ENCODE assay signal across 9 mouse cellular contexts in the genomic region with DNA sequence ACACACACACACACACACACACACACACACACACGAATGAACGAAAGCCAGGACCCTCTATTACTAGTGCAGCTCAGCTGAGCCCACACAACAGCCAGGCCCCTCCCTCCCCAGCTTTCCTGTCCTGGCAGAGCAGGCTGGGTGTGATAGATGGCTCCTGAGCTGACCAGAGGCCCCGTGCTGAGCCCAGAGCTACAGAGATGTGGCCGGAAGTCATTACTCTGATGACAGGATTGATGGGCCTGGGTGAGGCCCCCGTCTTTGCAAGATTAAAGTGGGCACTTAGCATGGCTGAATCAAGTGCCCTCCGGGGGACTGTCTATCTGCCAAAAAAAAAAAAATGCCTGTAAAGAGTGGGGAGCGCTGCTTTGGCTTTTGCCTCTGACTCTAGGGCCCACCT. TPM values are rescaled to one million over a fixed set of nuclear protein-coding genes. Genes with fewer than 3 reads are reported as not detected.
DNase-seq lines count a peak whose midpoint lies in the region; ATAC-seq and TF ChIP-seq lines count a peak whose summit lies in the region.
"Had no signal": no experiment of that assay in that cellular context is flagged by ENCODE, and none has a peak within 500 bp of the region (broad histone marks: within the 10 kb centered on the region; RNA-seq: fewer than 3 reads in every experiment).

No protein-coding gene starts in this region.

- no peak overlapping the region for H3K4me2 ChIP-seq in lung, embryonic 14.5 days
- no peak overlapping the region for H3K4me2 ChIP-seq in intestine, embryonic 15.5 days (replicated peaks)
- no peak overlapping the region for H3K4me2 ChIP-seq in neural tube, embryonic 14.5 days (ENCODE audit: low read depth, low read length)

- H3K4me1 ChIP-seq in lung, embryonic 14.5 days (ENCODE audit: insufficient read depth), result no peaks in the 10 kb centered on the region
- no peaks in the 10 kb centered on the region for H3K4me1 ChIP-seq in lung, adult 2 months (ENCODE audit: control insufficient read depth, insufficient read depth, low read length)
- H3K4me1 ChIP-seq in embryonic facial prominence, embryonic 10.5 days, result peaks cover 42% of the 10 kb centered on the region
- H3K4me1 ChIP-seq in intestine, embryonic 15.5 days (replicated peaks), result peaks cover 5% of the 10 kb centered on the region; the same call in 1 of the 2 replicates
- peaks cover 21% of the 10 kb centered on the region for H3K4me1 ChIP-seq in neural tube, embryonic 14.5 days (ENCODE audit: control insufficient read depth, insufficient read depth, low read length)

- H3K27ac ChIP-seq in lung, embryonic 14.5 days (ENCODE audit: low read depth), result no peak overlapping the region
- no peak overlapping the region for H3K27ac ChIP-seq in embryonic facial prominence, embryonic 10.5 days (replicated peaks)
- no peak overlapping the region for H3K27ac ChIP-seq in intestine, embryonic 15.5 days
- H3K27ac ChIP-seq in neural tube, embryonic 14.5 days (ENCODE audit: low read depth, low read length), result peak overlapping the region; percentile 39; the same call in 1 of the 2 replicates

- H3K4me3 ChIP-seq in lung, embryonic 14.5 days (ENCODE audit: low read depth, low read length), result no peak overlapping the region
- no peak overlapping the region for H3K4me3 ChIP-seq in lung, adult 2 months (replicated peaks; ENCODE audit: extremely low read depth, low read depth, low read length)
- H3K4me3 ChIP-seq in embryonic facial prominence, embryonic 10.5 days, result no peak overlapping the region
- H3K4me3 ChIP-seq in intestine, embryonic 15.5 days (replicated peaks), result no peak overlapping the region
- H3K4me3 ChIP-seq in neural tube, embryonic 14.5 days (ENCODE audit: low read depth, low read length), result no peak overlapping the region

- no peak for TF ChIP-seq CTCF in lung, embryonic 14.5 days (IDR thresholded peaks at IDR 0.05; ENCODE audit: low read depth)
- TF ChIP-seq CTCF in lung, adult 2 months (IDR thresholded peaks at IDR 0.05; ENCODE audit: insufficient read depth, low read length), result no peak

- H3K9me3 ChIP-seq in lung, embryonic 14.5 days (ENCODE audit: low read depth, low read length), result no peaks in the 10 kb centered on the region
- no peaks in the 10 kb centered on the region for H3K9me3 ChIP-seq in embryonic facial prominence, embryonic 10.5 days
- no peaks in the 10 kb centered on the region for H3K9me3 ChIP-seq in intestine, embryonic 15.5 days
- no peaks in the 10 kb centered on the region for H3K9me3 ChIP-seq in neural tube, embryonic 14.5 days (ENCODE audit: control insufficient read depth, low read length)

- ATAC-seq in lung, embryonic 14.5 days (ENCODE audit: insufficient read depth), result peak; percentile 74; the same call in 1 of the 2 replicates
- ATAC-seq in intestine, embryonic 15.5 days, result peak; percentile 62; the same call in 1 of the 2 replicates
- ATAC-seq in neural tube, embryonic 14.5 days (ENCODE audit: low read depth), result peak; percentile 91
- ATAC-seq: liver, postnatal 0 days had no signal

- TF ChIP-seq POLR2A in lung, adult 2 months (IDR thresholded peaks at IDR 0.05; ENCODE audit: borderline replicate concordance, extremely low read depth, low read depth, low read length), result no peak

- no peaks in the 10 kb centered on the region for H3K27me3 ChIP-seq in lung, embryonic 14.5 days (ENCODE audit: insufficient read depth, low read length)
- peaks cover 7% of the 10 kb centered on the region; the same call in 1 of the 2 replicates for H3K27me3 ChIP-seq in embryonic facial prominence, embryonic 10.5 days (replicated peaks; ENCODE audit: low read depth, poor library complexity, severe bottlenecking)
- no peaks in the 10 kb centered on the region for H3K27me3 ChIP-seq in intestine, embryonic 15.5 days (replicated peaks)
- H3K27me3 ChIP-seq in neural tube, embryonic 14.5 days (ENCODE audit: control insufficient read depth, insufficient read depth, low read length), result no peaks in the 10 kb centered on the region

- H3K9ac ChIP-seq in lung, embryonic 14.5 days, result no peak overlapping the region
- H3K9ac ChIP-seq in intestine, embryonic 15.5 days, result no peak overlapping the region
- no peak overlapping the region for H3K9ac ChIP-seq in neural tube, embryonic 14.5 days (replicated peaks; ENCODE audit: low read depth, low read length)
- H3K9ac ChIP-seq: liver, postnatal 0 days had no signal

- DNase-seq in lung, embryonic 14.5 days, result peak; percentile 45
- DNase-seq in lung, adult 2 months, result no peak
- DNase-seq in embryonic facial prominence, embryonic 10.5 days (ENCODE audit: low spot score), result peak; percentile 39
- DNase-seq in liver, result no peak
- no peak for DNase-seq in spleen, postnatal 4 days (ENCODE audit: low spot score in 2 of 2)
- DNase-seq in frontal cortex, adult 2 months (ENCODE audit: extremely low spot score in 1 of 2, low spot score in 1 of 2), result no peak
- DNase-seq: liver, postnatal 0 days had no signal

- WGBS in lung, embryonic 14.5 days, result 6% methylated on average over 7 of the region's 7 CpGs
- WGBS in lung, adult 2 months, result 20% methylated on average over 7 of the region's 7 CpGs
- WGBS in embryonic facial prominence, embryonic 10.5 days, result 35% methylated on average over 7 of the region's 7 CpGs
- WGBS in intestine, embryonic 15.5 days, result 13% methylated on average over 7 of the region's 7 CpGs
- 0% methylated on average over 7 of the region's 7 CpGs for WGBS in neural tube, embryonic 14.5 days

- no peaks in the 10 kb centered on the region for H3K36me3 ChIP-seq in lung, embryonic 14.5 days (ENCODE audit: insufficient read depth)
- no peaks in the 10 kb centered on the region for H3K36me3 ChIP-seq in embryonic facial prominence, embryonic 10.5 days (replicated peaks)
- H3K36me3 ChIP-seq in intestine, embryonic 15.5 days, result no peaks in the 10 kb centered on the region
- no peaks in the 10 kb centered on the region for H3K36me3 ChIP-seq in neural tube, embryonic 14.5 days (ENCODE audit: control insufficient read depth, insufficient read depth, low read length)

RNA-seq across cellular contexts. Expression of a gene that starts 30.2 kb away (rescaled TPM):
- 0.09 and 0.20 TPM in 2 replicates for polyA plus RNA-seq in lung, embryonic 14.5 days (2014; fragmentation: Nextera tagmentation; extraction: Ambion mirVana)
- polyA plus RNA-seq in lung, adult 2 months (2012; rRNA removed), result 0.26 and 0.91 TPM in 2 replicates
- 0.19 and 0.87 TPM in 2 replicates for polyA plus RNA-seq in embryonic facial prominence, embryonic 10.5 days (2016; fragmentation: Nextera tagmentation; extraction: Ambion mirVana)
- polyA plus RNA-seq in intestine, embryonic 15.5 days (2015; fragmentation: Nextera tagmentation; extraction: Ambion mirVana), result 0.36 and 0.43 TPM in 2 replicates
- 26.1 and 39.1 TPM in 2 replicates for polyA plus RNA-seq in neural tube, embryonic 14.5 days (2014; fragmentation: Nextera tagmentation; extraction: Ambion mirVana)
- polyA plus RNA-seq in frontal cortex, adult 2 months (2012; rRNA removed), result 45.3 and 51.3 TPM in 2 replicates
- polyA plus RNA-seq: liver, postnatal 0 days had no signal

Comparison
In these comparisons a context has a peak if more than half of its experiments do, and no peak if none do; other contexts are left out.
1. DNase-seq: peak in lung, embryonic 14.5 days (single experiment) and embryonic facial prominence, embryonic 10.5 days (single experiment); none in lung, adult 2 months (single experiment), liver (single experiment), spleen, postnatal 4 days (0 of 2) and frontal cortex, adult 2 months (0 of 2).
2. RNA of a gene that starts 30.2 kb away (polyA plus RNA-seq): 45.3 to 51.3 TPM in frontal cortex, adult 2 months and 26.1 to 39.1 TPM in neural tube, embryonic 14.5 days; 0.26 to 0.91 TPM in lung, adult 2 months, 0.36 to 0.43 TPM in intestine, embryonic 15.5 days, 0.19 to 0.87 TPM in embryonic facial prominence, embryonic 10.5 days and 0.09 to 0.20 TPM in lung, embryonic 14.5 days; every median in the first group is over 10 times any median in the second.
3. Peak in every context shown above with its lines, with median percentiles within 50 percentile points of each other: ATAC-seq.